Mouse (Mus musculus) layer of hippocampus, adult 8-10 months (tissue): ENCODE data around the gene Olfr313. TPM values are rescaled to one million over a fixed set of nuclear protein-coding genes. Genes with fewer than 3 reads are reported as not detected.
"Not testable (repeated sequence)": the region's sequence is repeated elsewhere in the genome, so short reads cannot be mapped to it uniquely, and the experiment has no call there.

ENCODE experiments used
- DNase-seq, 2 experiments: peaks; one replicate each; pipeline ENCODE4 v3.0.0; 2022; ENCODE audit warnings: low spot score in 2 of 2
- total RNA-seq, 4 experiments: library from RNA; stranded (reverse); gene quantifications; 2 replicates each; pipeline ENCODE4 v1.2.4; 2022

The Olfr313 gene
- not detected for total RNA-seq

DNA sequence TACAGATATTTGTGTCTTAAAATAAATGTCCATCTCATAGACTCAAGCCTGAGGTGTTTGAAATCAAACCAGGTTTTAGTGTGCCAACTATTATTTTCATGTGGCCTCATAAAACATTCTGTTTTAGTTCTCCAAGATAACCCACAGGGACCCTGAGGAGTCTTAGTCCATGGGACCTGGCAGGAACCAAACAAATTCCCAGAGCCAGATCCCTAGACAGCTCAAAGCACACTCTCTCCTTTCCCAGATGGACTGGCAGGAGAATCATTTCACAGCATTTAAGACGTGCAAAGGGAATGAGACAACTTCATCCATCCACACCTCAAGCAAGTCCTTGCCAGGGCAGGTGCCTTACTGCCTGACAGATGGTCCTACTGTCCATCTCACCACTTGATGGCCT lies at the start of gene Olfr313:
Olfr313 (plus strand) TSS at position 301 of the 400 bp plus-strand sequence.
- DNase-seq, result not testable (repeated sequence)

DNA sequence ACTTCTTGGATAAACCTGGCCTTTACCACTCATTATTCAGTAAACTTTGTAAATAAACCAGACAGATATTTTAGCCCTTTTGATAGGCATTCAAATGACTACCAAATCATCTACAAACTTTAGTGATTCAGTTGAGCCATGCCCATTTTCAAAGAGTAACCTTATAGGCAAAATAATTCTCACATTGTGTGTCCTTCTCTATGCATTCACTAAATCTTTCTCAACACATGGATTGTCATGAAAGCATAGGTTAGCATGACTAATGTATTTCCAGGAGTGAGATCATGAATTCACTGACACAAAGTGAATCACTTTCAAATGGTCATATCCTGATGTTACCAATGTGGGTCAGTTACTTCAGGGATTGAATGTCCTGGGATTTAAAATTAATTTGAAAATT lies 41.9 kb upstream of the Olfr313 start, which contains the start of gene Olfr315:
Olfr315 (plus strand) TSS at position 301 of the 400 bp plus-strand sequence.
- no peak for DNase-seq

DNA sequence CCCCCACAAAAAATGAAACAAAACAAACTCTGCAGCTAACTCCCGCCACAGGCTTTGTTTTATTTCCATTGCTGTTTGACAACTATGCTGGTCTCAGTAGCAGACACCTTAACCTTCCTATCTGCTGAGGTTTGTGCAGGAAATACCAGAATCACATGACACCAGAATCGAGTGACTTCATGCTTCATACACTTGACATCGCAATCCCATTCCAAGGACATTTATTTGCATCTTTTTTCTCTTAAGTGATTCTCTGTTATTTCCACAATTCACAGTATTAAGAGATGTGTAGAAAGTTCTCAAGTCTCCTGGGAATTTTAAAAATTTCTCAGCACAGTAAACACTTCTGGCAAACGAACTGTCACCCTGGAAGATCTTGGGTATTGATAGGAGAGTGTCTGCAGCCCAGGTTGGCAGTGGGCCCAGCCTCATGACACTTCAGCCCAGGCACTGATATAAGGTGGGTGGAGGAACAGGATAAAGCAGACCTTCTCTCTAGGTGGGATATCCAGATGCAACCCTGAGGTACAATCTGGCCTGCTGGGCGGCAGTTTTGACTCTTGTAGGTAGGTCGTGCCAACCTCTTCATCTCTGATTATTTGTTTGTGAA lies 32.2 kb upstream of the Olfr313 start, which contains the start of gene Olfr314:
Olfr314 (plus strand) TSS at position 473 of the 610 bp plus-strand sequence.
- DNase-seq, result no peak

DNA sequence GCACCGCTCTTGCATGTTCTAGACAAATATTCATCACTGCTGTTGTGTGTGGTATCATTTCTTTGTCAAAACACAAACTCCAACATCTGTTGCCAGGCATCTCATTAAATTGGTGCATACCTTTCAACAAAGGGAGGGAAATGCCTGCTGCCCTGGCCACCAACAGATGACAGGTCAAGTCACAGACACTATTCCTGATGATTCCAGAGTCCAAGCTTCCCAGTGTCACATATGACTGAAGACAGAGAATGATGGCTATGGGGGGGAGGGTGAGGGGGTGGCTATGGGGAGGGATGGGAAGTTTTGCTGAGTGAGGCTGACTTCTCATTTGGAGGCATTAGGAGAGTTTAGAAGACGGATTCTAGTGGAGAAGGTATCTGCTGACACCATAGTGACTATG lies 30.6 kb upstream of the Olfr313 start:
- no peak for DNase-seq

DNA sequence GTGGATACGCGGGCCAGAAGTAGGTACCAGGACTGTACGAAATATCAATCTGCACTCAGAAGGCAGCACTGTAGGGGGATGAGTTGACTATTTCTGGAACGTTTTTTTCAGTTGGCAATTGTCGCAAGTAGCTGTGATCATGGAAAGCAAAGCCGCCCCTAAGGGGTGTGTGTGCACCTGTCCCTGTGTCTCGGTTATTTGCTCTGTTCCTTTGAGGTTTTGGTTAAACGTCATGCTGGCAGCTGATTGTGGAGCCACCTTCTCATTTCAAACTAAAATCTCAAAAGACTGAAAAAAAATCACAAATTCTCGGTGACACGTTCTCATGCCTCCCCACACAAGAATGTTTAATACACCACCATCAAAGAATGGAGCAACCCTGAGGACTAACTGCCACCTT lies 27.1 kb upstream of the Olfr313 start:
- DNase-seq, result no peak

DNA sequence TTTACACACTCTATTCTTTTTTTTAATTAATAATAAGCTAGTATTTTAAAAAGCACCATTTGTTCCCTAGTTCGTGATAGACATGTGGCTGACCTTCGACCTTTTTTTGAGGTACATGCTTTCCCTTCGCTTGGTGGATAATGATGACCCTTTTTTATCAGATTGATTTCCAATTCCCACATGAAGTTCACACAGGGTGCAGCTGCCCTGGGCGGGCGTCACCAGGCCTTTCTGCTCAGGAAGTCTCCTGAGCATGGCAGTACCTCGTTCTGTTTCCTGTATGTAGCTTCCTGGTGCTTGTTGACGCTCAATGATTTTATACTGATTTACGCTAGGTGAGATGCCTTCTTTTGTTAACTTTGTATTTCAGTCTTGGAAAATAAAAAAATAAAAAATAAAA lies 26.5 kb upstream of the Olfr313 start:
- DNase-seq, result no peak

DNA sequence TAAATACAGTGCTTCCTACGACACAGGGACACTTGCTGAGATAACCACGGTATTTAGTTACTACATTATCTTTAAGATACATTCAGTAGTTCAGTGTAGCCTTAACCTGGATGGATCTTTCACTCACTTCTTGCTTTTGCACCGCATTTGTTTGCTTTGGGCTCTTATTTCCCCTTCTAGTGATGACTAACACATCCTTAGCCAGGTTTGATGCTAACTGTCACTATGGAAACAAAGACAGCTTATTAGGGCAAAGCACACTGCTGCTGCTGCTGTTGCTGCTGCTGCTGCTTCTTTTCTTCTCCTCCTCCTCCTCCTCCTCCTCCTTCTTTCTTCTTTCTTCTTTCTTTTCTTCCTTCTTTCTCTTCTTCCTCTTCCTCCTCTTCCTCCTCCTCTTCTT lies 25.3 kb upstream of the Olfr313 start:
- DNase-seq, result no peak

DNA sequence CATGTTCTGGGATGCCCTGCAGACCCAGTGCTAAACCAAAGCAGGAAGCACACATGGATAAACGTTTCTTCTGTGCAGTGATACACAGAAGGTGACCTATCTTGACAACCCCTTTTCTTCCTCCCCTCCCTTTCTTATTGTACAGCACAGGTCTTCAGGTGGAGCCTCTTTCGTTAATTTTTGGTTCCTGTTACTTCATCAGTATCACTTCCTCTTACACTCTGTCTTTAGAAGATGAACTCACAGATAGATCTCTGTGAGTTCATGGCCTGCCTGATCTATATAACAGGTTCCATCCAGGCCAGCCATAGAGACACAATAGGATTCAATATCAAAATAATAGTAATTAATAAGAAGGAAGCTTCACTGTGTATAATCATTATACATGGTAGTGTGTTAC lies 24.7 kb upstream of the Olfr313 start:
- no peak for DNase-seq

DNA sequence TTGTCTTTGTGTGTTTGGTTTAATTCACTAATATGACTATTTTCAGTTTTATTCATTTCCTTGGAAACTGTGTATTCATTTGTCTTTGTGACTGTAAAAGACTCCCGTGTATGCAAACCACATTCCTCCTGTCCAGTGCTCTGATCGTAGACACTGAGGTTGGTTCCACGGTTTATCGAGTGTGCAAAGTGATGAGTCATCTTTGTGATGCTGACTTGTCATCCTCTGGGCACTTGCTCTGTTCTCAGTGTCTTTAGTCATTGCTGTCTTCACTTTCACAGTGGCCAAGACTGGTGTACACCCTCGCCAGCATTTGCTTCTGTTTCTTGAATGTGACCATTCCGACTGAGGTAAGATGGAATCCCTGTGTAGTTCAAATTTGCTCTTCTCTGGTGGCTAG lies 24.2 kb upstream of the Olfr313 start:
- no peak for DNase-seq

DNA sequence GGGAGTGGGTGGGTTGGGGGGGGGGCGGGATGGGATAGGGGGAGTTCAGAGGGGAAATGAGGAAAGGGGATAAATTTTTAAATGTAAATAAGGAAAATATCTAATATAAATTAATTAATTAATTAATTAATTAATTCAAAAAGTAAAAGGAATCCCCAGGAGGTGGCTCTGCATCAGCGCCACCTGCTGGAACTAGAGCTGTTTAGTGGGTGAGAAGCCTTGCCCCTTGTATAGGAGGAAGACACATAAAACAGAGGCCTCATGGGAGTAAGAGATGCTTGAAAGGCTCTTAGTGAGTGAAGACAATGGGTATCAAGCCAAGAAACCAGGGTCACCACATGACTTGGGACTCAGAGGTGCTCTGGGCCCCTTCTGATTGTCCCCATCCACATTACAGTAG lies 18.9 kb upstream of the Olfr313 start:
- no peak for DNase-seq

DNA sequence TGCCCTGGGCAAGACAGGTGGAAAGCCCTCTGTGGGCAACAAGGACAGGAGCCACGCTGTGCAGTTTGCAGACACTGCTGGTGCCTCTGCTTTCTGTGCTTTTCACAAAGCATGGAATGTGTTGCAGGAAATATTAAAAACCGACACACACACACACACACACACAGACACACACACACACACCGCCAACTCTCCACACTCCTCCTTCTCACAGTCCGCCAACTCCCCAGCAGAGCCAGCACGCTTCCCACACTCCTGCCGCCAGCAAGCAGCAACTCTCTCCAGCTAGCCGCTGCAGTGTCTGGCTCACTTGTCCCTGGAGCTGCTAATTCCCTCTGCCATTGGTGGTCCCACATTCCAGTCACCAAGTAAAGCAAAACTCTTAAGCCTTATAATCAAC lies 17.9 kb upstream of the Olfr313 start:
- DNase-seq, result peak; percentile 65 to 80

DNA sequence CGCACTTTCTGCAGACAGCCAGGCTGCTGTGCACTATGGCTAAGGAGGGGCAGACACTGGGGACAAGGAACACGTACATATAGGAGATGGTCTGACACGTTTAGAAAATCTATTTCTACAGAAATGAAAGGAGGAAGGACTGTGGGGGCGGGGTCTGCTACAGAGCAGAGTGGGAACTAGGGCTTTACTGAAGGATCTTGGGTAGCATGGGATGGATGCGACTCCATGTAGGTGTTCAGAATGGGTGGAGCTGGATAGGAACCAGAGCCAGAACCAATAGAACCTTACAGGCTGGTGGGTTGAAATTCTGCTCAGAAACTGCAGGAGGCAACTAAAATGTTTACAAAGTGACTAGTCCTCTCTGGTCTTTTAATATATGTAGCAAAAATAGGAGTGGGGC lies 15.1 kb upstream of the Olfr313 start:
- no peak for DNase-seq

DNA sequence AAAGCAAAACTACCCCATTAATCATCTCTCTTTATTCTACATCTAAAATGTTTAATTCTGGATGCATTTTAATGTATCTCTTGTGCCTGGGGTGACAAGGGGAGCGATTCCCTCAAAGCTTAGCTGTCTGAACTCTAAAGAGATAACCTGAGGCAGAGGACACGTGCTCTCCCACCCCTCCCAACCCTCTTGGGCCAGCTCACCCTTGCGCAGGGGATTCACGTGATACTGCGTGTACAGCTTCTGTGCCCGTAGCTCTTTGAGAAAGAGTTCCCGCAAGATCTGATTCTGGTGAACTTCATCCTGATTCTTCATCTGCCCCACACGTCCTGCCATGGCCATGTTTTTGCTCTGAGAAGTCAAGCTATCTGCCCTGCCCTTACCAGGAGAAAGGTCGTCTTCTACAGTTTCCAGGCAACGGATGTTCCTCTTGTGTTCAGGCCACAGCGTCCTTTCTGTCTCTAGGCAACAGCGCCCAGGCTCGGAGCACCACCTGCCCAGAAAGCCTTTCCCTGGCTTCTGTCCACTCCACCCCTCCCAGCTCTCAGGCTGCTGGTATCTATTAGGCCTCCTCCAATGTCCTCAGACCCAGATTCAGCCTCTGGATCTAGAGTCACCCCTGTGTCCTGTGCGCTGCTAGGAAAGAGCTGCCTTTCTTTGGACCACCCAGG lies 13.1 kb upstream of the Olfr313 start, which contains the start of gene Fam183b:
Fam183b (minus strand) TSS at position 403 of the 671 bp plus-strand sequence.
- DNase-seq, result peak; percentile 28 to 49

DNA sequence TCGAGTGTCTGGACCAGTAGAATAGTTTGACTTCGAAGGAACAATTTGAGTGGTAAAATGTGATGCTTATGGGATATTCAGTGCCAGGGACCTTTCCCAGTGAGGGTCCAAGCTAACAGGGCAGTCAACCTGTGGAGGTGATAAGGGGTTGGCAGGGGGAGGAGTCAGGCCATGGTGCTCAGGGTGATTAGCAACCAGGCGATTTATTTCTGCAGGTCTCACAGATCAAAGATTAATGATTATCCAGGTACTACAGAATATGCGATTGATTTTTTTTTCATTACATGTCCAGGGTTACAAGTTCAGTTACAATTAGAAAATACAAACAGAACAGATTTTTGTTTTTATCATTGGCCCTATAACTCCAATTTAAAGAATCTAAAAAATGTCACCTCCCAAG lies 10.9 kb upstream of the Olfr313 start:
- no peak for DNase-seq

DNA sequence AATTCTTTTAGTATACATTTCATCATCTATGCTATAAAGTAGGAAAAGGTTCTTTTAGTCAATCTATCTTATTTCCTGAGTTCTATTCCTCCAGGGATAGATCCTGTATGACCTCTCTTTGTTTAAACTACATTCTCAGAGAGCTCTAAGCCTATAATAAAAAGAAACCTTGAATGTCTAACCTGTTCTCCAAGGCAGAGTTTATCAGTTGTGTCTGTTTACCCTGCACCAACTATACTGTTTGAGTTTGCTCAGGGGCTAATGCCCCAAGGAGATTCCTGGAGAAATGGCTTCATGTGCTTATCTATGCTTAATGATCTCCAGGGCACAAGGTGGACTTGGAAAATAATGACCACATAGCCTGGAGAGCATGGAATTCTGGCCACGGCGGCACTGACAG lies 10.4 kb upstream of the Olfr313 start:
- DNase-seq, result no peak

DNA sequence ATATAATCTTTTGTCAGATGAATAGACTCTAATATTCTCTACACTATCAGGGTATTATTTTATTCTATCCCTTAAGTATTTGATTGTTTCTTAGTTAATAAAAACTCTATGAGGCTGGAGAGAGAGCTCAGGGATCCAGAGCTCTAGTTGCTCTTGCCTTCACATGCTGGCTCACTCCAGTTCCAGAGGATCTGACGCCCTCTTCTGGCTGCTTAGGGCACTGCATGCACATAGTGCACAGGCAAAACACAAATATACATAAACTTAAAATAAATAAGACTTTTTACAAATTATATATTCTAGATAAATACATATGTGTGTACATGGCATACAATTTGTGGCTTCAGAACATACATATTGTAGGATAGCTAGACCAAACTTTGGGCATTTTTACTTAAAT lies 2.8 kb upstream of the Olfr313 start:
- DNase-seq, result no peak

DNA sequence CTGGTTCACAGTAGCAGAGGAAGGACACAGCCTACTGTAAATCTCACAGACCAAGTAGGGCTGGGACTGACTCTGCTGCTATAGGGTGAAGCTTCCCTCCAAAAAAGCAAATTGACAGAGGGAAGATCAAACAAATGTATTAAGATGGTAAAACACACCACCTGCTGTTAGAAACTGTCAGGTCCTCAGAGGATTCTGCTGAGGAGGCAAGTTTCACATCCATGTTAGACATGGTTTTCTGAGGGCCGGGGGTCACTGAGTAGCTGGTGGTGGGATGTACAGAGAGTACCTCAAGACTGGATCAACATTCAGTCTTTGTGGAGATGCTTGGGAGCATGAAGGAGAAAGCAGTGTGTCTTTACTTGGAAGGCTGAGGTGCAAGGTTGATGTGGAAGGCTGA lies 876 bp downstream of the Olfr313 start:
- no peak for DNase-seq

DNA sequence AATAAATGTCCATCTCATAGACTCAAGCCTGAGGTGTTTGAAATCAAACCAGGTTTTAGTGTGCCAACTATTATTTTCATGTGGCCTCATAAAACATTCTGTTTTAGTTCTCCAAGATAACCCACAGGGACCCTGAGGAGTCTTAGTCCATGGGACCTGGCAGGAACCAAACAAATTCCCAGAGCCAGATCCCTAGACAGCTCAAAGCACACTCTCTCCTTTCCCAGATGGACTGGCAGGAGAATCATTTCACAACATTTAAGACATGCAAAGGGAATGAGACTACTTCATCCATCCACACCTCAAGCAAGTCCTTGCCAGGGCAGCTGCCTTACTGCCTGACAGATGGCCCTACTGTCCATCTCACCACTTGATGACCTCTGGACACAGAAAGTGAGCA lies 14.1 kb downstream of the Olfr313 start, which contains the start of gene Olfr312:
Olfr312 (plus strand) TSS at position 301 of the 400 bp plus-strand sequence.
- not testable (repeated sequence) for DNase-seq

DNA sequence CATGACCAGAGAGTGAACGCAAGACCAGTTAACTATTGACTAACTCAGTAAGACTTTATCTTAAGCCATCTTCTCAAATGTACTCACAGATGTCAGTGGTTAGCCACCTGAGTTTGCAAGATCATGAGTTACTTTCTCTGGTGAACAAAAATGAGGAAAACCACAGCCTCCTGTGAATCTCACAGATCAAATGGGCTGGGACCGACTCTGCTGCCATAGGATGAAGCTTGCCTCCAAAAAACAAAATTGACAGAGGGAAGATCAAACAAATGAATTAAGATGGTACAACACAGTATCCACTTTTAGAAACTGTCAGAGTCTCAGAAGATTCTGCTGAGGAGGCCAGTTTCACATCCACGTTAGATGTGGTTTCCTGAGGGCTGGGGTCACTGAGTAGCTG lies 15.0 kb downstream of the Olfr313 start:
- no peak for DNase-seq

DNA sequence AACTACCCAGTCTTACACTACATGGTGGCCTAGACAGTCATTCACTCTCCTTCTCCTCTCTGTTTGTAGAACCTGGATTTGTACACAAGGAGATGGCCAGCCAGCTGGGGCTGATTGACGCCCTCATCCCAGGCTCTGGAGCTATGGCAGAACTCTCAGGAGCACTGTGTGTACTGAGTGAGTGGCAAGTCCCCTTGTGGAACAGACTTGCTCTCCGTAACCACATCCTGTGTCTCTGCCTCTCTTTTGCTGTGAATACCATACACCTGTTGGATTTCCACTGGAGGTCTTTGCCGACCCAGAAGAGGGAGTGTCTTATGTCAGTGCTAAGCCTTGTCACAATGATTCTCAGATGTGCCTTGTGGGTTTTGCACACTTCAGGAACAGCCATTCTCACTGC lies 17.7 kb downstream of the Olfr313 start:
- not testable (repeated sequence) for DNase-seq

DNA sequence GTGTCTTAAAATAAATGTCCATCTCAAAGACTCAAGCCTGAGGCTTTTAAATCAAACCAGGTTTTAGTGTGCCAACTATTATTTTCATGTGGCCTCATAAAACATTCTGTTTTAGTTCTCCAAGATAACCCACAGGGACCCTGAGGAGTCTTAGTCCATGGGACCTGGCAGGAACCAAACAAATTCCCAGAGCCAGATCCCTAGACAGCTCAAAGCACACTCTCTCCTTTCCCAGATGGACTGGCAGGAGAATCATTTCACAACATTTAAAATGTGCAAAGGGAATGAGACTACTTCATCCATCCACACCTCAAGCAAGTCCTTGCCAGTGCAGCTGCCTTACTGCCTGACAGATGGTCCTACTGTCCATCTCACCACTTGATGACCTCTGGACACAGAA lies 24.2 kb downstream of the Olfr313 start, which contains the start of gene Olfr311:
Olfr311 (plus strand) TSS at position 301 of the 400 bp plus-strand sequence.
- DNase-seq, result not testable (repeated sequence)

DNA sequence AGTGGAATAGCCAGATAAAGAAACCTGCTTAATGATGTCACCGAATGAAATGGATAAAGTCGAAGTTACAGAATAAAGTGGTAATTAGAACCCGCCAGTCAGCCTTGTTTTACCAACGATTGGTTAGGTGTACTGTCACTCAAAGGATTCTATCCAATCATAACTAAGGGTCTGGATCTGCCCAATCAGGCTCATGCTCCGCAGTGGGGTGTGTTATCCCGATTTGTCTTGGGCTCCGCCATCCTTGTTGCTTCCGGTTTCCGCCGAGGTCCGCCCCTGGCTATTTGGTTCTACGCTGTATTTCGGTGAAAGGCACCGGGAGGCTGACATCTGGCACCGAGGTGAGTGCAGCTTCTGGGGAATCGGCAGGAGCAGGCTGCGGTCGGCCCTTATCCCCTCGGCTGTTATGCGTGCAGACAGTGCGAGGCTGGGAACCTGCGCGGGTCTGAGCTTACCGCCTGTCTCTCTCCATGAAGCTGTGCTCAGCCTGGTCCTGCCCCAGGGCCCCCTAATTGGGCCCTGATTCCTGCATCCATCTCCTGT lies 32.2 kb downstream of the Olfr313 start, which contains the start of gene Gm12258:
Gm12258 (plus strand) TSS at position 240 of the 543 bp plus-strand sequence.
- DNase-seq, result peak; percentile 89 to 92
